Mouse (Mus musculus): ENCODE measurements around the gene Ldhd. TPM values are rescaled to one million over a fixed set of nuclear protein-coding genes. Genes with fewer than 3 reads are reported as not detected.
A peak's percentile ranks its signal among the peaks of the same experiment; 100 is the strongest.

Gene Ldhd
- 0.66 and 0.96 TPM in 2 replicates for polyA plus RNA-seq (2014; fragmentation: Nextera tagmentation; extraction: Ambion mirVana)

GRCm38 (mm10) chr8:111630105-111630521, at the start of gene Ldhd:
TSS of gene Ldhd (minus strand) at chr8:111630374.
- Histone ChIP-seq H3K9me3 (ENCODE audit: control insufficient read depth, low read length) (no peaks in the 10 kb centered on the region), H3K4me1 (ENCODE audit: control insufficient read depth, insufficient read depth, low read length) (no peaks in the 10 kb centered on the region), H3K4me3 (ENCODE audit: low read depth, low read length) (peak within 1 kb of the TSS; percentile 18; the same call in 1 of the 2 replicates), H3K27me3 (ENCODE audit: control insufficient read depth, insufficient read depth, low read length) (no peaks in the 10 kb centered on the region), H3K9ac (replicated peaks; ENCODE audit: low read depth, low read length) (peak within 1 kb of the TSS; percentile 25; the same call in 1 of the 2 replicates), H3K4me2 (ENCODE audit: low read depth, low read length) (peak within 1 kb of the TSS; percentile 34; the same call in 1 of the 2 replicates), H3K36me3 (ENCODE audit: control insufficient read depth, insufficient read depth, low read length) (no peaks in the 10 kb centered on the region), H3K27ac (ENCODE audit: low read depth, low read length) (no peak within 1 kb of the TSS)
- 26% methylated on average over 13 of the region's 13 CpGs for WGBS
- no peak for ATAC-seq (ENCODE audit: low read depth)

GRCm38 (mm10) chr8:111678848-111679247, 48.7 kb upstream of the Ldhd start:
- no peak overlapping the region for H3K9ac ChIP-seq (replicated peaks; ENCODE audit: low read depth, low read length)
- no peak for ATAC-seq (ENCODE audit: low read depth)
- no peak overlapping the region for H3K27ac ChIP-seq (ENCODE audit: low read depth, low read length)
- H3K4me2 ChIP-seq (ENCODE audit: low read depth, low read length): no peak overlapping the region
- no peaks in the 10 kb centered on the region for H3K4me1 ChIP-seq (ENCODE audit: control insufficient read depth, insufficient read depth, low read length)
- H3K27me3 ChIP-seq (ENCODE audit: control insufficient read depth, insufficient read depth, low read length): no peaks in the 10 kb centered on the region
- H3K36me3 ChIP-seq (ENCODE audit: control insufficient read depth, insufficient read depth, low read length): no peaks in the 10 kb centered on the region
- H3K9me3 ChIP-seq (ENCODE audit: control insufficient read depth, low read length): no peaks in the 10 kb centered on the region
- WGBS: 92% methylated on average over 7 of the region's 7 CpGs
- H3K4me3 ChIP-seq (ENCODE audit: low read depth, low read length): no peak overlapping the region

- no peak overlapping the region for H3K9ac ChIP-seq (replicated peaks; ENCODE audit: low read depth, low read length)
- H3K9me3 ChIP-seq (ENCODE audit: control insufficient read depth, low read length): no peaks in the 10 kb centered on the region
- ATAC-seq (ENCODE audit: low read depth): no peak; the same call in 1 of the 2 replicates
- H3K27ac ChIP-seq (ENCODE audit: low read depth, low read length): no peak overlapping the region
- no peaks in the 10 kb centered on the region for H3K36me3 ChIP-seq (ENCODE audit: control insufficient read depth, insufficient read depth, low read length)
- 32% methylated on average over 3 of the region's 3 CpGs for WGBS
- no peak overlapping the region for H3K4me2 ChIP-seq (ENCODE audit: low read depth, low read length)
- H3K4me3 ChIP-seq (ENCODE audit: low read depth, low read length): no peak overlapping the region
- no peaks in the 10 kb centered on the region for H3K27me3 ChIP-seq (ENCODE audit: control insufficient read depth, insufficient read depth, low read length)
- no peaks in the 10 kb centered on the region for H3K4me1 ChIP-seq (ENCODE audit: control insufficient read depth, insufficient read depth, low read length)
Observed at GRCm38 (mm10) chr8:111678111-111678510, 47.9 kb upstream of the Ldhd start.

- Histone ChIP-seq H3K36me3 (ENCODE audit: control insufficient read depth, insufficient read depth, low read length) (no peaks in the 10 kb centered on the region), H3K27ac (ENCODE audit: low read depth, low read length) (no peak overlapping the region), H3K4me3 (ENCODE audit: low read depth, low read length) (no peak overlapping the region), H3K4me2 (ENCODE audit: low read depth, low read length) (no peak overlapping the region), H3K9ac (replicated peaks; ENCODE audit: low read depth, low read length) (no peak overlapping the region), H3K4me1 (ENCODE audit: control insufficient read depth, insufficient read depth, low read length) (no peaks in the 10 kb centered on the region), H3K27me3 (ENCODE audit: control insufficient read depth, insufficient read depth, low read length) (no peaks in the 10 kb centered on the region), H3K9me3 (ENCODE audit: control insufficient read depth, low read length) (no peaks in the 10 kb centered on the region)
- no peak for ATAC-seq (ENCODE audit: low read depth)
- 80% methylated on average over 8 of the region's 8 CpGs for WGBS
Observed at GRCm38 (mm10) chr8:111676237-111676636, 46.1 kb upstream of the Ldhd start.

DNA sequence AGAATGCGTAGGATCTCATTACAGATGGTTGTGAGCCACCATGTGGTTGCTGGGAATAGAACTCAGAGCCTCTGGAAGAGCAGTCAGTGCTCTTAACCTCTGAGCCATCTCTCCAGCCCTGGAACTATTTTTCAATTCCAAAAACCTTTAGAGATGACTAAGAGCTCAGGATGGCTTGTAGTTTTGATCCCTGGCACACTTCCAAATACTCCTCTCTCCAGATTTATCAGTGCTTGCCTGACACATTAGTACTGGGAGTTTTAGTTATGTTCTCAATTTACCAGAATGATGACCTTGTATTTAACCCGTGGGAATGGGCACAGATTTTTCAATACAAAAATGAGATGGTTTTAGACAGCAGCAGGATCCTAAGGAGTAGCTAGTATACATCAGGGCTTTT, 36.6 kb upstream of the Ldhd start:
- Histone ChIP-seq H3K27ac (ENCODE audit: low read depth, low read length) (no peak overlapping the region), H3K27me3 (ENCODE audit: control insufficient read depth, insufficient read depth, low read length) (no peaks in the 10 kb centered on the region), H3K4me1 (ENCODE audit: control insufficient read depth, insufficient read depth, low read length) (no peaks in the 10 kb centered on the region), H3K36me3 (ENCODE audit: control insufficient read depth, insufficient read depth, low read length) (peaks cover 20% of the 10 kb centered on the region), H3K9ac (replicated peaks; ENCODE audit: low read depth, low read length) (no peak overlapping the region), H3K9me3 (ENCODE audit: control insufficient read depth, low read length) (no peaks in the 10 kb centered on the region), H3K4me3 (ENCODE audit: low read depth, low read length) (no peak overlapping the region), H3K4me2 (ENCODE audit: low read depth, low read length) (no peak overlapping the region)
- no peak for ATAC-seq (ENCODE audit: low read depth)
- WGBS: 89% methylated on average over 2 of the region's 2 CpGs

DNA sequence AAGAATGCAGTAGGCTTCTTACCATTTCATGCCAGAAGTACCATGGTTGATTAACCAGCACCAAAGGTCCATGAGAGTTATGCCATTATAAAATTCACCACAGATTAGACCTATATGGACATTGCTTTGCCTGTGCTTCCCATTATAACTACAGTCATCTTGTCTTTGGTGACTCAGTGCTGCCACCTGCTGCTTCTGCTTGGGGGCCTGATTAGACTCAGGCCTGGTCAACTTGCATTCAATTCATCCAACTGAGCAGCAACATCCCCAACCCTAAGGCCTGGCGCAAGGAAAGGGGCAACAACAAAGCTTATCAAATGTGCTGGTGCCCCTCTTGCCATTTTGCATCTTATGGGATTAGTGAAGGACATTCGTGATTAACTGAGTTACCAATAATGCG, 32.3 kb upstream of the Ldhd start:
- WGBS: 95% methylated on average over 3 of the region's 3 CpGs
- no peak for ATAC-seq (ENCODE audit: low read depth)
- H3K27ac ChIP-seq (ENCODE audit: low read depth, low read length): no peak overlapping the region
- H3K27me3 ChIP-seq (ENCODE audit: control insufficient read depth, insufficient read depth, low read length): no peaks in the 10 kb centered on the region
- peaks cover 6% of the 10 kb centered on the region; the same call in 1 of the 2 replicates for H3K36me3 ChIP-seq (ENCODE audit: control insufficient read depth, insufficient read depth, low read length)
- no peaks in the 10 kb centered on the region for H3K4me1 ChIP-seq (ENCODE audit: control insufficient read depth, insufficient read depth, low read length)
- no peak overlapping the region for H3K9ac ChIP-seq (replicated peaks; ENCODE audit: low read depth, low read length)
- no peak overlapping the region for H3K4me3 ChIP-seq (ENCODE audit: low read depth, low read length)
- H3K4me2 ChIP-seq (ENCODE audit: low read depth, low read length): no peak overlapping the region
- no peaks in the 10 kb centered on the region for H3K9me3 ChIP-seq (ENCODE audit: control insufficient read depth, low read length)

DNA sequence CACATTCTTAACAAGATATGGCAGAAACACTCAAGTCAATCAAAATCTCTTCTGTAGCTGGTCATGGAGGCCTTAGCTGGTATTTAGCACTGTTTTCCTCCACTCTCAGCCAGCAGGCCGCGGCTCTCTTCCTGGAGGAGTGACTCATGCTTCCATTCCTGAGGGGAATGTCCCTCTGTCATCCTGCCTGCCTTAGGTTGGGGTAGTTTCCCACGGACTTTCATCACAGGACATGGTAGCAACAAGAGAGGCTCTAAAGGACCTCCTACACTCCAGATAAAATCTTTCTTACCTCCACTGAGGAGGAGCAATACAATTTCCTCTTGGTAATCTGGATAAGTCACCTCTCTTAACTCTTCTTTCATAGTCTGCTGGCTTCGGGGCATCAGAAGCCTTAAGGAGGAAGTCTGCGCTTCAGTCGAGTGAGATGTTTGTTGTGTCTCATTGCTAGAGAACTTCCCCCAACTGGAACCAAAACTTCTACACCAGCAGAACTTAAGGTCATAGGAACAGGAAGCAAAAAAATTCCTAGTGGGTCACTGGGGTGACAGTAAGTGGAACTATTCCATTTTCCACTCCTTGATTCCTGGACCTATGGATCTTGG, 28.7 kb upstream of the Ldhd start:
- no peak overlapping the region for H3K27ac ChIP-seq (ENCODE audit: low read depth, low read length)
- no peak overlapping the region for H3K9ac ChIP-seq (replicated peaks; ENCODE audit: low read depth, low read length)
- H3K4me2 ChIP-seq (ENCODE audit: low read depth, low read length): no peak overlapping the region
- no peaks in the 10 kb centered on the region for H3K27me3 ChIP-seq (ENCODE audit: control insufficient read depth, insufficient read depth, low read length)
- H3K4me1 ChIP-seq (ENCODE audit: control insufficient read depth, insufficient read depth, low read length): 0 out of 2 replicates have a peak, but pooled peaks cover 3% of the 10 kb centered on the region
- H3K36me3 ChIP-seq (ENCODE audit: control insufficient read depth, insufficient read depth, low read length): no peaks in the 10 kb centered on the region; the same call in 1 of the 2 replicates
- no peak for ATAC-seq (ENCODE audit: low read depth)
- 92% methylated on average over 6 of the region's 6 CpGs for WGBS
- no peaks in the 10 kb centered on the region for H3K9me3 ChIP-seq (ENCODE audit: control insufficient read depth, low read length)
- H3K4me3 ChIP-seq (ENCODE audit: low read depth, low read length): no peak overlapping the region

DNA sequence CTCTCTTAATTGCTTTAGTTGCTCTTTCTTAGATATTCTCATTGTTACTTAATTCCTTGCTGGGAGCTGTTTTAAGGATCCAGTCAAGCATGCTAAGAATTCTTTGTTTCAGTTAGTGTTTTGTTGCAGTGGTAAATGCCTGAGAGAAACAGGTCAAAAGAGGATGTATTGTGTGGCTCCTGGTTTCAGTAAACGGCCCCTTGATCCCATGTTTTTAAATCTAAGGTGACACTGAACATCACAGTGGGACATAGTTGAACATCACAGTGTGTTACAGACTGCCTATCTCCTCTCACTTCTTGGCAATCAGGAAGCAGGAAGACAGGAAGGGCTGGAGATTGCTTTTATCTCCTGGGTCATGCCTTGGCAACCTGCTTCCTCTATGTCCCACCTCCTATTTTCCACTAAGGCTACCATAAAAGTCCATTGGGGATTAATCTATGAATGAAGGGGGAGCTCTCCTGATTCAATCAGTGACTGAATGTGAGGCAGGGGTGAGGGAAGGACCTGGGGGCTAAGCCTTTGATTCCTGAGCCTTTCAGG, 27.2 kb upstream of the Ldhd start:
- no peak overlapping the region for H3K9ac ChIP-seq (replicated peaks; ENCODE audit: low read depth, low read length)
- H3K4me3 ChIP-seq (ENCODE audit: low read depth, low read length): no peak overlapping the region
- H3K27ac ChIP-seq (ENCODE audit: low read depth, low read length): no peak overlapping the region
- no peaks in the 10 kb centered on the region; the same call in 1 of the 2 replicates for H3K36me3 ChIP-seq (ENCODE audit: control insufficient read depth, insufficient read depth, low read length)
- WGBS: 13% methylated on average over 1 of the region's 1 CpGs
- no peak for ATAC-seq (ENCODE audit: low read depth)
- no peaks in the 10 kb centered on the region for H3K9me3 ChIP-seq (ENCODE audit: control insufficient read depth, low read length)
- H3K4me1 ChIP-seq (ENCODE audit: control insufficient read depth, insufficient read depth, low read length): 0 out of 2 replicates have a peak, but pooled peaks cover 3% of the 10 kb centered on the region
- H3K4me2 ChIP-seq (ENCODE audit: low read depth, low read length): no peak overlapping the region
- no peaks in the 10 kb centered on the region for H3K27me3 ChIP-seq (ENCODE audit: control insufficient read depth, insufficient read depth, low read length)

- Histone ChIP-seq H3K4me1 (ENCODE audit: control insufficient read depth, insufficient read depth, low read length) (0 out of 2 replicates have a peak, but pooled peaks cover 3% of the 10 kb centered on the region), H3K9me3 (ENCODE audit: control insufficient read depth, low read length) (no peaks in the 10 kb centered on the region), H3K4me3 (ENCODE audit: low read depth, low read length) (no peak overlapping the region), H3K9ac (replicated peaks; ENCODE audit: low read depth, low read length) (no peak overlapping the region), H3K36me3 (ENCODE audit: control insufficient read depth, insufficient read depth, low read length) (no peaks in the 10 kb centered on the region), H3K4me2 (ENCODE audit: low read depth, low read length) (no peak overlapping the region), H3K27me3 (ENCODE audit: control insufficient read depth, insufficient read depth, low read length) (no peaks in the 10 kb centered on the region), H3K27ac (ENCODE audit: low read depth, low read length) (no peak overlapping the region)
- no peak for ATAC-seq (ENCODE audit: low read depth)
- WGBS: 94% methylated on average over 2 of the region's 2 CpGs
Observed at GRCm38 (mm10) chr8:111653524-111653923, 23.4 kb upstream of the Ldhd start.
